Mouse (Mus musculus) hindbrain, embryonic 13.5 days (tissue): ENCODE results near the gene Zic4. TPM values are rescaled to one million over a fixed set of nuclear protein-coding genes. Genes with fewer than 3 reads are reported as not detected.
A peak's percentile ranks its signal among the peaks of the same experiment; 100 is the strongest.

Experiments used
- ATAC-seq: fragments of 200-750 bp; cut with Nextera tagmentation; 2 replicates; pipeline ENCODE4 v1.8.0; 2017; ENCODE audit warnings: moderate TSS enrichment; ENCODE audit not compliant: low FRiP score
- H3K27ac ChIP-seq: fragments of 300-500 bp; sonication (generic); 2 replicates; pipeline ENCODE4 v1.5.1; 2015; ENCODE audit warnings: inconsistent platforms, mild to moderate bottlenecking, moderate library complexity
- H3K27me3 ChIP-seq: fragments of 300-500 bp; sonication (generic); 2 replicates; pipeline ENCODE4 v1.6.1; 2015; ENCODE audit warnings: mild to moderate bottlenecking, inconsistent platforms
- H3K36me3 ChIP-seq: fragments of 300-500 bp; sonication (generic); 2 replicates; pipeline ENCODE4 v1.6.1; 2015; ENCODE audit warnings: mild to moderate bottlenecking, inconsistent platforms
- H3K4me1 ChIP-seq: fragments of 300-500 bp; sonication (generic); replicated peaks from 2 replicates; pipeline ENCODE4 v1.6.1; 2015; ENCODE audit warnings: inconsistent platforms
- H3K4me2 ChIP-seq: fragments of 300-500 bp; sonication (generic); 2 replicates; pipeline ENCODE4 v1.6.1; 2015; ENCODE audit warnings: inconsistent platforms, mild to moderate bottlenecking, moderate library complexity
- H3K4me3 ChIP-seq: fragments of 300-500 bp; sonication (generic); 2 replicates; pipeline ENCODE4 v1.5.1; 2015; ENCODE audit warnings: mild to moderate bottlenecking, inconsistent platforms
- H3K9ac ChIP-seq: fragments of 300-500 bp; sonication (generic); 2 replicates; pipeline ENCODE4 v1.6.1; 2015; ENCODE audit warnings: mild to moderate bottlenecking, inconsistent platforms
- H3K9me3 ChIP-seq: fragments of 300-500 bp; sonication (generic); 2 replicates; pipeline ENCODE4 v1.6.1; 2016; ENCODE audit warnings: inconsistent platforms
- WGBS: fragments of 180-500 bp; shearing (Covaris S2); methylation state at CpG from one replicate; pipeline ENCODE4 v1.1.7; 2015; 5-methylcytosine and 5-hydroxymethylcytosine counted together
- polyA plus RNA-seq: library from polyadenylated mRNA; unstranded; fragments of >200 nt; fragmentation: Nextera tagmentation; extraction: Ambion mirVana; gene quantifications from 2 replicates; pipeline ENCODE4 v1.2.1, GENCODE M21; 2015

The Zic4 gene
- polyA plus RNA-seq, 1 experiment from 2014 or later, result 58.2 TPM

GRCm38 (mm10) chr9:91384136-91384500 is 21.9 kb downstream of the Zic4 start:
- Histone ChIP-seq H3K27me3 (peaks cover 88% of the 10 kb centered on the region), H3K27ac (peak overlapping the region; percentile 97), H3K9ac (peak overlapping the region; percentile 88), H3K36me3 (no peaks in the 10 kb centered on the region), H3K4me3 (peak overlapping the region; percentile 50), H3K4me2 (peak overlapping the region; percentile 69), H3K4me1 (peaks cover 33% of the 10 kb centered on the region), H3K9me3 (no peaks in the 10 kb centered on the region)
- under 1% methylated on average over 30 of the region's 30 CpGs for WGBS
- peak; percentile 67 for ATAC-seq

- ATAC-seq, result no peak
- Histone ChIP-seq H3K4me1 (peaks cover 34% of the 10 kb centered on the region), H3K4me2 (peak overlapping the region; percentile 69)
Observed at GRCm38 (mm10) chr9:91384693-91385560, 22.7 kb downstream of the Zic4 start.

GRCm38 (mm10) chr9:91385561-91386430 is 23.6 kb downstream of the Zic4 start:
- peaks cover 34% of the 10 kb centered on the region for H3K4me1 ChIP-seq

More at GRCm38 (mm10) chr9:91384693-91385560, 22.7 kb downstream of the Zic4 start:
- Histone ChIP-seq H3K9me3 (no peaks in the 10 kb centered on the region), H3K36me3 (no peaks in the 10 kb centered on the region), H3K27ac (peak overlapping the region; percentile 97), H3K27me3 (peaks cover 88% of the 10 kb centered on the region), H3K9ac (peak overlapping the region; percentile 5; the same call in 1 of the 2 replicates), H3K4me3 (peak overlapping the region; percentile 50; the same call in 1 of the 2 replicates)
- 10% methylated on average over 4 of the region's 4 CpGs for WGBS

GRCm38 (mm10) chr9:91386502-91386890 is 24.3 kb downstream of the Zic4 start:
- Histone ChIP-seq H3K9ac (peak overlapping the region; percentile 67), H3K4me1 (peaks cover 31% of the 10 kb centered on the region), H3K36me3 (no peaks in the 10 kb centered on the region), H3K27me3 (peaks cover 92% of the 10 kb centered on the region), H3K4me2 (peak overlapping the region; percentile 47), H3K4me3 (peak overlapping the region; percentile 28), H3K9me3 (no peaks in the 10 kb centered on the region), H3K27ac (peak overlapping the region; percentile 97)
- 1% methylated on average over 17 of the region's 17 CpGs for WGBS
- no peak for ATAC-seq

More at GRCm38 (mm10) chr9:91385561-91386430, 23.6 kb downstream of the Zic4 start:
- 4% methylated on average over 8 of the region's 8 CpGs for WGBS
- Histone ChIP-seq H3K27me3 (peaks cover 89% of the 10 kb centered on the region), H3K9me3 (no peaks in the 10 kb centered on the region), H3K27ac (peak overlapping the region; percentile 97), H3K4me2 (peak overlapping the region; percentile 47), H3K4me3 (0 out of 2 replicates have a peak overlapping the region, but pooled peaks have one; percentile 28), H3K9ac (peak overlapping the region; percentile 67; the same call in 1 of the 2 replicates), H3K36me3 (no peaks in the 10 kb centered on the region)
- no peak for ATAC-seq

- peaks cover 94% of the 10 kb centered on the region for H3K27me3 ChIP-seq
- H3K4me2 ChIP-seq, result peak overlapping the region; percentile 47
- H3K27ac ChIP-seq, result peak overlapping the region; percentile 97
- no peaks in the 10 kb centered on the region for H3K36me3 ChIP-seq
- peak overlapping the region; percentile 28 for H3K4me3 ChIP-seq
- WGBS, result 1% methylated on average over 31 of the region's 31 CpGs
- H3K4me1 ChIP-seq, result peaks cover 26% of the 10 kb centered on the region
- H3K9ac ChIP-seq, result peak overlapping the region; percentile 67
- no peaks in the 10 kb centered on the region for H3K9me3 ChIP-seq
- no peak for ATAC-seq
Observed at GRCm38 (mm10) chr9:91386891-91387739, 24.9 kb downstream of the Zic4 start.

GRCm38 (mm10) chr9:91387740-91388080 is 25.5 kb downstream of the Zic4 start:
- WGBS, result 5% methylated on average over 5 of the region's 5 CpGs
- Histone ChIP-seq H3K36me3 (no peaks in the 10 kb centered on the region), H3K4me2 (peak overlapping the region; percentile 47), H3K4me1 (peaks cover 26% of the 10 kb centered on the region), H3K27ac (peak overlapping the region; percentile 97), H3K27me3 (peaks cover 95% of the 10 kb centered on the region), H3K9ac (0 out of 2 replicates have a peak overlapping the region, but pooled peaks have one; percentile 67), H3K4me3 (peak overlapping the region; percentile 28; the same call in 1 of the 2 replicates), H3K9me3 (no peaks in the 10 kb centered on the region)
- no peak for ATAC-seq

GRCm38 (mm10) chr9:91388173-91388572 is 26.0 kb downstream of the Zic4 start:
- no peak overlapping the region; the same call in 1 of the 2 replicates for H3K9ac ChIP-seq
- WGBS, result 9% methylated on average over 4 of the region's 4 CpGs
- no peak overlapping the region for H3K4me3 ChIP-seq
- no peaks in the 10 kb centered on the region for H3K36me3 ChIP-seq
- no peak for ATAC-seq
- no peaks in the 10 kb centered on the region for H3K9me3 ChIP-seq
- H3K27me3 ChIP-seq, result peaks cover 96% of the 10 kb centered on the region
- H3K4me1 ChIP-seq, result peaks cover 26% of the 10 kb centered on the region
- peak overlapping the region; percentile 6 for H3K4me2 ChIP-seq
- peak overlapping the region; percentile 97; the same call in 1 of the 2 replicates for H3K27ac ChIP-seq

DNA sequence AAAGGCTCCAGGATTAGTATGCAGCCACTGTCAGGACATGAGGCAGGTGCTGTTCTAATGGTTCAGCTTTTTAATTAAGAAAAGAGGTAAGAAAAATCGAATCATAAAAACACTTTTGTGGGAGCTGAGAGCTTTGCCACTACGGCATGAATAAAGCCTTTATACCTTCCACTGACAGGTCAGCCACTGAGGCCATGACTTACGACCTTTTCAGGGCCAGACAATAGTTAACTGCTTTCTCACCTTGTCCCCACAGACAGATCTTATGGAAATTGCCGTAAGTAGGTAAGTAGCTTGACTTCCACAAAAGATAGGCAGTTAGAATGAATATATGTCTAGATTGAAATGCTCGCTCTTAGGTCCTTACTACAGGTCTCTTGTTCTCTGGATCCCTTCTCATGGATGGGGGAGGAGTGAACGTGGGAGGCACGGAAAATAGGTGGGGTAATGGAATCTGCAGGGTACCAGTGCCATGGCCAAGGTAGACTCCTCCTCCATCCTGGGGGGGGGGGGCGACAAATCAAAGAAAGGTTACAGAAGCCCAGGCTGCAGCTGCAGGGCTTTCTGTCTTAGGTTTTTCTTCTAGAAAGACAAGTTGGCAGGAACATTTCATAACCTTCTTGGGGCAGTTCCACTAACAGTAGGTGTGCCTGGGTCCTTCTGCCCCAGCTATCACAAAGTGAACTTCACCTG is 31.3 kb downstream of the Zic4 start:
- Histone ChIP-seq H3K27ac (peak overlapping the region; percentile 58), H3K36me3 (no peaks in the 10 kb centered on the region), H3K4me1 (peaks cover 15% of the 10 kb centered on the region; the same call in 1 of the 2 replicates), H3K4me3 (no peak overlapping the region), H3K4me2 (no peak overlapping the region), H3K9ac (no peak overlapping the region), H3K9me3 (no peaks in the 10 kb centered on the region), H3K27me3 (peaks cover 96% of the 10 kb centered on the region)
- WGBS, result 7% methylated on average over 8 of the region's 8 CpGs
- ATAC-seq, result no peak

DNA sequence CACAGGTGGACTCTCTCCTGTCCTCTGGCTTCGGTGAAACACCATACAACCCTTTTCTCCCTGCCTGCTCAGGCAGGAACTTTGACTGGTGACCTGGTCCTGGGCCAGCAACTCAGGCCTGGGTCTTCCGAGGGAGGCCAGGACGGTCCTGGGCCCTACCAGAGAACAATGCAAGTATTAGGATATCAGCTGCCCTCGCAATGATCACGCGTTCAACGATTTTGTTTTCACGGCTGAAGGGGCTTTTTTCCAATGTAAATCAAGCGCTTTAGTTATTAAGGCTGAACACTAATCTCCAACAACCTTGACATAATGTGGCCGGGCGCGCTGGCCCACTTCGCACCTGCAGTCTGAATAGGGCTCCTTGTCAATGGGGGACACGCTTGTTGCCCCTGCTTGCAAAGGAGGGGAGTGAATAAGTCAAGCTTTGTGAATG is 32.0 kb downstream of the Zic4 start:
- no peak for ATAC-seq
- Histone ChIP-seq H3K4me3 (no peak overlapping the region), H3K9ac (no peak overlapping the region; the same call in 1 of the 2 replicates), H3K4me2 (0 out of 2 replicates have a peak overlapping the region, but pooled peaks have one; percentile 6), H3K27me3 (peaks cover 95% of the 10 kb centered on the region), H3K27ac (peak overlapping the region; percentile 58), H3K36me3 (no peaks in the 10 kb centered on the region), H3K4me1 (peaks cover 15% of the 10 kb centered on the region; the same call in 1 of the 2 replicates), H3K9me3 (no peaks in the 10 kb centered on the region)
- 5% methylated on average over 14 of the region's 14 CpGs for WGBS

- H3K9me3 ChIP-seq, result no peaks in the 10 kb centered on the region
- 10% methylated on average over 14 of the region's 14 CpGs for WGBS
- no peak overlapping the region for H3K4me3 ChIP-seq
- H3K27ac ChIP-seq, result peak overlapping the region; percentile 64
- no peak overlapping the region for H3K9ac ChIP-seq
- H3K4me1 ChIP-seq, result peaks cover 11% of the 10 kb centered on the region; the same call in 1 of the 2 replicates
- ATAC-seq, result no peak
- no peaks in the 10 kb centered on the region for H3K36me3 ChIP-seq
- no peak overlapping the region for H3K4me2 ChIP-seq
- peaks cover 95% of the 10 kb centered on the region for H3K27me3 ChIP-seq
Observed at GRCm38 (mm10) chr9:91395066-91395772, 33.0 kb downstream of the Zic4 start.
